Mouse (Mus musculus): ENCODE results near the gene Cacna1d. TPM values are rescaled to one million over a fixed set of nuclear protein-coding genes. Genes with fewer than 3 reads are reported as not detected.
A peak's percentile ranks its signal among the peaks of the same experiment; 100 is the strongest.

Gene Cacna1d
- total RNA-seq, 2 experiments from 2014 or later, result 52.3 to 56.0 TPM

DNA sequence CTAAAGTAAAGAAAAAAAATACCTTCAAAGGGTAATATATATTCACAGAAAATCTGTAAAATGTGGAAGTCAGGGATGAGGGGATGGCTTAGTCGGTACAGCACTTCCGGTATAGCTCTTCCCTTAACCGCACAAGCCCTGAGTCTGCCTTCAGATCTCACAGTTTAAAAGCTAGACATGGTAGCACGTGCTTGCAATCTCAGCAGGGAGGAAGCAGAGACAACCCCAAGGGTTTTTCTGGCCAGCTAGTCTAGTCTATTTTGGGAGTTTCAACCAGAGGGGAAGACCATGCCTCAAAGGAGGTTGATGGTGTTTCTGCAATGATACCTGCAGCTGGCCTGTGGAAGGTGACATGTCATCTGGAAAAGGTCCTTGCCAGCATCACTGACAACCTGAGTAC, 128.9 kb downstream of the Cacna1d start:
- intact Hi-C loops (cut with DNase I), result no loop called here
- Histone ChIP-seq H3K4me3 (no peak overlapping the region), H3K27ac (no peak overlapping the region)
- peak in 1 of 2 experiments; percentile 5 for DNase-seq (ENCODE audit: extremely low spot score in 1 of 2, low spot score in 2 of 2)
- TF ChIP-seq CTCF (IDR thresholded peaks at IDR 0.05), result no peak

DNA sequence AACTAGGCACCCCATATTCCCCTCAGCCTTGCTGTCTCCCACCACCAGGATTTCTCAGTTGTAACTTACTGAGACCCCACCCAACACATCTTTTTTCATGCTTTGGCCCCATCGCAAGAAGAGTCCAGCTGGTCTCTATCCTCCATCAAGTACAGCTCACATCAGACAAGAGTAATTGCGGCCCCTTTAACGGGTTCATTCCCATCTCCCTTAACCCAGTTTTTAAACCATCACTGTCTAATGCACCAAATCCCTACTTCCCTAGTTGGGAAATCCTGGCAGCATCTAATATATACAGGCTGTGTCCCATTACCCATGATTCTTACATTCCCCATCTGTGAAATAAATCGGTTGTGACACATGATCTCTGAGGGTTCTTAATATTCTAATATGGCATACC, 130.8 kb downstream of the Cacna1d start:
- no peak for TF ChIP-seq CTCF (IDR thresholded peaks at IDR 0.05)
- Histone ChIP-seq H3K4me3 (no peak overlapping the region), H3K27ac (no peak overlapping the region)
- intact Hi-C loops (cut with DNase I), result no loop called here
- peak in 1 of 2 experiments; percentile 3 for DNase-seq (ENCODE audit: extremely low spot score in 1 of 2, low spot score in 2 of 2)

DNA sequence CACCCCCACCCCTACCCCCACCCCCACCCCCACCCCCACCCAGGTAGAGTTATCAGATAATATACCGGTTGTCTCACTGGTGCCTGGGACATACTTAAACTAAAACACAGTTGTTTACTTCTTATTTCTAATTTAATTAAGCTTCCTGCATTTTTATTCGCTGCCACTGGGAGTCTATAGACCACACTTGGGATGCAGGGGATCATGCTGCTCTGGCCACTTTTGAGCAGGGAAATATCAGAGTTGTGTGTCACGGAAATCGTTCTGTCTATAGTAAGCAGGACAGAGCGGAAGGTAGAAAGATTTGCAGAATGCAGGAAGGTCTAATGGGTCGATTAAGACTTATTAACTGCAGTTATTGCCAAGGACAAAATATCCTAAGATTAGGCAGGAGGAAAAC, 131.3 kb downstream of the Cacna1d start:
- no peak; the same call in 1 of the 2 replicates for TF ChIP-seq CTCF (IDR thresholded peaks at IDR 0.05)
- H3K27ac ChIP-seq, result no peak overlapping the region
- H3K4me3 ChIP-seq, result no peak overlapping the region
- no peak for DNase-seq (ENCODE audit: extremely low spot score in 1 of 2, low spot score in 2 of 2)
- intact Hi-C loops (cut with DNase I), result no loop called here

- no peak for TF ChIP-seq CTCF (IDR thresholded peaks at IDR 0.05)
- DNase-seq (ENCODE audit: extremely low spot score in 1 of 2, low spot score in 2 of 2), result peak in 1 of 2 experiments; percentile 0
Observed at GRCm38 (mm10) chr14:30358028-30358427, 133.2 kb downstream of the Cacna1d start.

DNA sequence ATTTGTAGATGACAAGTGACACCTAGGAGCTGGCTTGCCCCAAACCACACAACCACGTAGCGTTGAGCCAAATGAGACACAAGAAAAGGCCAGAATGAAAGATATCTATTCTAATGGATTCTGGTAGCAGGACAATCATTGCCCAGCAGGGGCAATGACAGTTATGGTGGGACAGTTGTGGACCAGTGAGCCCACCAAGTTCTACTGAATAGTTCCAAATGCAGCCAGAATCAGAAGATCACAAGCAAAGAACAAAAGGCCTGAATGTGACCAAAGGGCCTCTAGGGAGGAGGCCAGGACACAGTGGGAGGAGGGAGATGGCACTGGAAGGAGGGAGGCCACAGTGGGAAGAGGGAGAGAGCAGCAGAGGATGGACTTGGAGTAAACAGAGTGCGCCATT, 134.8 kb downstream of the Cacna1d start:
- TF ChIP-seq CTCF (IDR thresholded peaks at IDR 0.05), result no peak
- no peak overlapping the region for H3K27ac ChIP-seq
- DNase-seq (ENCODE audit: extremely low spot score in 1 of 2, low spot score in 2 of 2), result no peak
- intact Hi-C loops (cut with DNase I), result no loop called here
- no peak overlapping the region for H3K4me3 ChIP-seq

More at GRCm38 (mm10) chr14:30358028-30358427, 133.2 kb downstream of the Cacna1d start:
- Histone ChIP-seq H3K4me3 (no peak overlapping the region), H3K27ac (no peak overlapping the region)
- intact Hi-C loops (cut with DNase I), result no loop called here

- intact Hi-C loops (cut with DNase I), result loop anchor here (5.0 kb wide), 2 partner anchors 67 to 157 kb away; no protein-coding TSS in a partner anchor
- H3K27ac ChIP-seq, result no peak overlapping the region
- no peak for TF ChIP-seq CTCF (IDR thresholded peaks at IDR 0.05)
- DNase-seq (ENCODE audit: extremely low spot score in 1 of 2, low spot score in 2 of 2), result no peak
- no peak overlapping the region; the same call in 1 of the 2 replicates for H3K4me3 ChIP-seq
Observed at GRCm38 (mm10) chr14:30354761-30355160, 136.5 kb downstream of the Cacna1d start.

GRCm38 (mm10) chr14:30354127-30354463, 137.2 kb downstream of the Cacna1d start:
- intact Hi-C loops (cut with DNase I), result loop anchor here (5.0 kb wide), 2 partner anchors 67 to 157 kb away; no protein-coding TSS in a partner anchor
- Histone ChIP-seq H3K27ac (peak overlapping the region; percentile 89), H3K4me3 (peak overlapping the region; percentile 70)
- no peak for TF ChIP-seq CTCF (IDR thresholded peaks at IDR 0.05)
- no peak for DNase-seq (ENCODE audit: extremely low spot score in 1 of 2, low spot score in 2 of 2)

- TF ChIP-seq CTCF (IDR thresholded peaks at IDR 0.05), result no peak
- intact Hi-C loops (cut with DNase I), result loop anchor here (2.0 to 5.0 kb wide), 5 partner anchors 35 to 217 kb away; no protein-coding TSS in a partner anchor
- peak overlapping the region; percentile 89 for H3K27ac ChIP-seq
- peak overlapping the region; percentile 70 for H3K4me3 ChIP-seq
- peak in 1 of 2 experiments; percentile 37 for DNase-seq (ENCODE audit: extremely low spot score in 1 of 2, low spot score in 2 of 2)
Observed at GRCm38 (mm10) chr14:30353291-30354126, 137.7 kb downstream of the Cacna1d start.

- Histone ChIP-seq H3K4me3 (peak overlapping the region; percentile 54), H3K27ac (peak overlapping the region; percentile 89)
- no peak for TF ChIP-seq CTCF (IDR thresholded peaks at IDR 0.05)
- intact Hi-C loops (cut with DNase I), result loop anchor here (2.0 to 5.0 kb wide), 5 partner anchors 34 to 216 kb away; no protein-coding TSS in a partner anchor
- no peak for DNase-seq (ENCODE audit: extremely low spot score in 1 of 2, low spot score in 2 of 2)
Observed at GRCm38 (mm10) chr14:30352951-30353270, 138.3 kb downstream of the Cacna1d start.

DNA sequence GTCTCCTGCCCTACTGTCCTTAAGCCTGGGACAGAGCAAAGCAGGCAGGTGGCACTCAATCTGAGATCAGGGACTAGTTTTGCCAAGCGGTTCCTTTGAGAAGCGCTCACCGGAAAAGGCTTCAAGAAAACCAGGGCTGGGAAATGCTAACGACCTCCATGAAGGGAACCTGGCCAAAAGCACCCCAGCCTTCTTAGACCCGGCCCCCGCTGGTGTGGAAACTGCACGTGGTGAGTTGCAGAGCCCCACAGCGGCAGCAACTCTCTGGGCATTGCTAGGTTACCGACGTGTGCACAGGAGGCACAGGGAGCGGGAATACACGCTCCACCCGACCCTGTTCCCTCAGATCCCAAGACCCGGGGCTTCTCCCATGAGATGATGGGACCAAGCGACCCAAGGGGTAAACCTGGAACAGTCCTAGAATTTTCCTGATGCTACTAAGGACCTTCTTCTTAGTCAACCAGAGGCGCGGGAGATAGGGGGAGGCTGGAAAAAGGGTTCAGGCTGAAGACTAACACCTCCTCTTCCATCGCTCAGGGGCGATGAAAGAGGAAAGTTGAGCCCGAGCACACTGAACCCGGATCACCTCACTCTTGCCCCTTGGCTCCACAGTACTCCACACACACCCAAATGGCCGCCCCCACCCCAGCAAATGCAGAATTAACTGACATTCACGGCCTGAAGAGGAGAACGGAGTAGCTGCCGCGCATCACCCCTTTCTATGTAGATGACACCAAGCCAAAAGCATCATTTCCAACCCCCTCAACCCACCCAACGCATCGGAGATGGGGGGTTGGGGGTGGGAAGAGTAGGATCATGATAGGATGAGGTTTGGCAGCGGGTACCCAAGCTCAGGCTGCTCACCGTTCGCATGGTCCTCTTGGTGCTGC, 138.9 kb downstream of the Cacna1d start:
- TF ChIP-seq CTCF (IDR thresholded peaks at IDR 0.05), result no peak
- peak; percentile 40 to 50 for DNase-seq (ENCODE audit: extremely low spot score in 1 of 2, low spot score in 2 of 2)
- intact Hi-C loops (cut with DNase I), result loop anchor here (2.0 to 5.0 kb wide), 5 partner anchors 34 to 216 kb away; no protein-coding TSS in a partner anchor

DNA sequence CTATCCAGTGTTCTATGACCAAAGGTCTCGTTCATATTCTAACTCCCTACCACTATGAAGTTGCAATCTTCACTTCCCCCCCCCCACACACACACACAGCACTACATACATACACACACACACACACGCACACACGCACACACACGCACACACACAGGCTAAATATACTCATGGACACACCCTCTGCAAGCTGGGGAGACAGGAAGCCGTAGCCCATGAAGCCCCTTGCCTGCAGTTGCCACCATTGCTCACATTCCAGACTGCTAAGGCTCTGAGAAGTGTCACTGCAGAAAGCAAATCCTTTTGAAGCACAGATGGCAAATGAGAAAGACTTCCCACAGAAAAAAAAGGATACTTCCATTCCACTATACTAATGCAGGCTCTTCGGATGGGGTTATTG, 141.0 kb downstream of the Cacna1d start:
- no peak for DNase-seq (ENCODE audit: extremely low spot score in 1 of 2, low spot score in 2 of 2)
- no peak overlapping the region for H3K4me3 ChIP-seq
- intact Hi-C loops (cut with DNase I), result loop anchor here (5.0 kb wide), 2 partner anchors 63 to 153 kb away; no protein-coding TSS in a partner anchor
- no peak overlapping the region for H3K27ac ChIP-seq
- TF ChIP-seq CTCF (IDR thresholded peaks at IDR 0.05), result no peak

More for the DNA sequence above, 138.9 kb downstream of the Cacna1d start:
- Histone ChIP-seq H3K4me3 (peak overlapping the region; percentile 54), H3K27ac (peak overlapping the region; percentile 89)
